Mouse (Mus musculus) frontal cortex, adult 2 months (tissue): ENCODE results near the gene Phxr2. TPM values are rescaled to one million over a fixed set of nuclear protein-coding genes. Genes with fewer than 3 reads are reported as not detected.
"Not testable (repeated sequence)": the region's sequence is repeated elsewhere in the genome, so short reads cannot be mapped to it uniquely, and the experiment has no call there.

Experiments used
- DNase-seq, 2 experiments: peaks; one replicate each; pipeline ENCODE4 v3.0.0; 2022; ENCODE audit warnings: low spot score in 1 of 2; ENCODE audit errors: extremely low spot score in 1 of 2
- polyA plus RNA-seq: library from polyadenylated mRNA; depleted of rRNA; stranded (reverse); fragments of >200 nt; gene quantifications from 2 replicates; pipeline ENCODE4 v1.2.3, GENCODE M21; 2012; rRNA removed

Phxr2 gene
- polyA plus RNA-seq: not detected in 2 replicates

GRCm38 (mm10) chr10:99126225-99126624 is at the start of gene Phxr2:
TSS of gene Phxr2 (minus strand) at chr10:99126325.
- DNase-seq: no peak

GRCm38 (mm10) chr10:99172906-99173507 is 46.9 kb upstream of the Phxr2 start:
- DNase-seq: no peak

GRCm38 (mm10) chr10:99171961-99172497 is 45.9 kb upstream of the Phxr2 start:
- peak in 1 of 2 experiments; percentile 40 for DNase-seq

- DNase-seq: peak; percentile 46 to 54
Measured at GRCm38 (mm10) chr10:99169765-99170129, 43.6 kb upstream of the Phxr2 start.

- peak in 1 of 2 experiments; percentile 26 for DNase-seq
Measured at GRCm38 (mm10) chr10:99168840-99169764, 43.0 kb upstream of the Phxr2 start.

- no peak for DNase-seq
Measured at GRCm38 (mm10) chr10:99168404-99168803, 42.3 kb upstream of the Phxr2 start.

GRCm38 (mm10) chr10:99166392-99166791 is 40.3 kb upstream of the Phxr2 start:
- peak in 1 of 2 experiments; percentile 62 for DNase-seq

- DNase-seq: no peak
Measured at GRCm38 (mm10) chr10:99165751-99166282, 39.7 kb upstream of the Phxr2 start.

- peak in 1 of 2 experiments; percentile 73 for DNase-seq
Measured at GRCm38 (mm10) chr10:99164871-99165477, 38.8 kb upstream of the Phxr2 start.

GRCm38 (mm10) chr10:99163002-99163401 is 36.9 kb upstream of the Phxr2 start:
- no peak for DNase-seq

GRCm38 (mm10) chr10:99161987-99162582 is 36.0 kb upstream of the Phxr2 start:
- DNase-seq: peak in 1 of 2 experiments; percentile 72

GRCm38 (mm10) chr10:99157697-99158096 is 31.6 kb upstream of the Phxr2 start:
- DNase-seq: not testable (repeated sequence)

- no peak for DNase-seq
Measured at GRCm38 (mm10) chr10:99156808-99157207, 30.7 kb upstream of the Phxr2 start.

GRCm38 (mm10) chr10:99154635-99155034 is 28.5 kb upstream of the Phxr2 start:
- no peak for DNase-seq

GRCm38 (mm10) chr10:99152063-99152462 is 25.9 kb upstream of the Phxr2 start:
- DNase-seq: no peak

- no peak for DNase-seq
Measured at GRCm38 (mm10) chr10:99151580-99151979, 25.5 kb upstream of the Phxr2 start.

- no peak for DNase-seq
Measured at GRCm38 (mm10) chr10:99150016-99150415, 23.9 kb upstream of the Phxr2 start.

- DNase-seq: no peak
Measured at GRCm38 (mm10) chr10:99146596-99146995, 20.5 kb upstream of the Phxr2 start.

GRCm38 (mm10) chr10:99145611-99146010 is 19.5 kb upstream of the Phxr2 start:
- no peak for DNase-seq

GRCm38 (mm10) chr10:99136337-99136736 is 10.2 kb upstream of the Phxr2 start:
- DNase-seq: no peak
